Mouse (Mus musculus) midbrain, embryonic 16.5 days (tissue): ENCODE data around the gene Dnah2. TPM values are rescaled to one million over a fixed set of nuclear protein-coding genes. Genes with fewer than 3 reads are reported as not detected.

Experiments used
- ATAC-seq: fragments of 200-750 bp; cut with Nextera tagmentation; 2 replicates; pipeline ENCODE4 v1.8.0; 2017; ENCODE audit warnings: moderate TSS enrichment
- H3K27ac ChIP-seq: fragments of 300-500 bp; sonication (generic); 2 replicates; pipeline ENCODE4 v1.5.1; 2014; ENCODE audit warnings: mild to moderate bottlenecking, low read length, mixed read lengths
- H3K27me3 ChIP-seq: fragments of 300-500 bp; sonication (generic); 2 replicates; pipeline ENCODE4 v1.6.1; 2014; ENCODE audit warnings: low read depth, low read length, mixed read lengths; ENCODE audit not compliant: control insufficient read depth, insufficient read depth
- H3K36me3 ChIP-seq: fragments of 300-500 bp; sonication (generic); 2 replicates; pipeline ENCODE4 v1.6.1; 2014; ENCODE audit warnings: mild to moderate bottlenecking, low read length, moderate library complexity, mixed read lengths; ENCODE audit not compliant: control insufficient read depth, insufficient read depth
- H3K4me1 ChIP-seq: fragments of 300-500 bp; sonication (generic); 2 replicates; pipeline ENCODE4 v1.6.1; 2014; ENCODE audit warnings: mild to moderate bottlenecking, low read length, mixed read lengths; ENCODE audit not compliant: control insufficient read depth, insufficient read depth
- H3K4me2 ChIP-seq: fragments of 300-500 bp; sonication (generic); 2 replicates; pipeline ENCODE4 v1.6.1; 2014; ENCODE audit warnings: mild to moderate bottlenecking, low read length, mixed read lengths
- H3K4me3 ChIP-seq: fragments of 300-500 bp; sonication (generic); 2 replicates; pipeline ENCODE4 v1.5.1; 2014; ENCODE audit warnings: low read depth, mild to moderate bottlenecking, low read length, moderate library complexity, mixed read lengths
- H3K9ac ChIP-seq: fragments of 300-500 bp; sonication (generic); 2 replicates; pipeline ENCODE4 v1.6.1; 2014; ENCODE audit warnings: low read depth, low read length, mixed read lengths
- H3K9me3 ChIP-seq: fragments of 300-500 bp; sonication (generic); replicated peaks from 2 replicates; pipeline ENCODE4 v1.6.1; 2014; ENCODE audit warnings: mild to moderate bottlenecking, low read length, mixed read lengths; ENCODE audit not compliant: control insufficient read depth, poor library complexity, severe bottlenecking
- WGBS: fragments of 180-500 bp; shearing (Covaris S2); extraction: QIAGEN DNeasy Blood & Tissue Kit; methylation state at CpG from one replicate; pipeline ENCODE4 v1.1.7; 2014; 5-methylcytosine and 5-hydroxymethylcytosine counted together
- polyA plus RNA-seq: library from polyadenylated mRNA; unstranded; fragments of >200 nt; fragmentation: Nextera tagmentation; extraction: Ambion mirVana; gene quantifications from 2 replicates; pipeline ENCODE4 v1.2.1, GENCODE M21; 2015

The Dnah2 gene
- polyA plus RNA-seq, 1 experiment from 2014 or later = 5.1 TPM

DNA sequence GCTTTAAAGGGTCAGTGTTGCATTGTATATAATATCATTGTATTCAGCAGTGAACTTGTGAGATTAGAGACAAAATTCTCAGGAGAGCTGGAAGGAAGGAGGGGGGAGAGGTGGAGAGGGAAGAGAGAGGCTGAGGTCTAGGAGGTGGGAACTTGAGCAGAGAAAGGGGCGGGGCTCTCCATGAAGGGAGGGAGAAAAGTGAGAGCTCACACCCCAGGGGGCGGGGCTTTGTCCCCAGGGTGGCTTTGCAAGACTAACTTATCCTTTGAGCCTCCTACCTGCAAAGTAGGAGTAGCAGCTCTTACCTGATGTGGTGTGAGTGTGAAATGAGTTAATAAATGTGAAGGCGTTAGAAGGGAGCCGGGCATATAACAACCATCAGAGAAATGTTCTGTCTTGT, 120.2 kb downstream of the Dnah2 start:
- H3K9me3 ChIP-seq = no peaks in the 10 kb centered on the region
- no peak overlapping the region for H3K27ac ChIP-seq
- WGBS = 20% methylated on average over 4 of the region's 4 CpGs
- H3K4me1 ChIP-seq = 0 out of 2 replicates have a peak, but pooled peaks cover 2% of the 10 kb centered on the region
- no peak overlapping the region for H3K4me3 ChIP-seq
- no peaks in the 10 kb centered on the region for H3K36me3 ChIP-seq
- H3K9ac ChIP-seq = no peak overlapping the region
- H3K4me2 ChIP-seq = no peak overlapping the region
- no peaks in the 10 kb centered on the region for H3K27me3 ChIP-seq
- no peak for ATAC-seq

DNA sequence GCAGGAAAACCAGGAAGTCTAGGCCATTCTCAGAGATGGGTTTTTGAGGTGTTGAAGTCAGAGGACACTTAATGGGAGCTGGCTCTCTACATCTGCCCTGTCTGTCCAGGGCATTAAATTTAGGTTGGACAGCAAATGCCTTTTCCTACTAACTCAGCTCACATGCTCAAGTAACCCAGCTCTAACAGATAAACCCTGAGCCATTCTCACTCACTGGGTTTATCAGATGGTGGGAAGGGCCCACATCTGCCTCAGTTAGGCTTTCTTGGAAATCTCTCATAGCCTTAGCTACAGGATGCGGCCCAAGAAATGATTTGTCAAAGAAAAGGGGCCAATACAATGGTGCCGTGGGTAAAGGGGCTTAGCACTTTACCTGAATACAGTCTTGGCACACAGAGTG, 122.7 kb downstream of the Dnah2 start:
- peaks cover 16% of the 10 kb centered on the region for H3K27me3 ChIP-seq
- 67% methylated on average over 2 of the region's 2 CpGs for WGBS
- H3K4me3 ChIP-seq = no peak overlapping the region
- 0 out of 2 replicates have a peak overlapping the region, but pooled peaks have one; percentile 11 for H3K9ac ChIP-seq
- no peak for ATAC-seq
- no peaks in the 10 kb centered on the region for H3K9me3 ChIP-seq
- H3K4me2 ChIP-seq = no peak overlapping the region
- H3K27ac ChIP-seq = no peak overlapping the region
- H3K36me3 ChIP-seq = no peaks in the 10 kb centered on the region
- no peaks in the 10 kb centered on the region for H3K4me1 ChIP-seq

DNA sequence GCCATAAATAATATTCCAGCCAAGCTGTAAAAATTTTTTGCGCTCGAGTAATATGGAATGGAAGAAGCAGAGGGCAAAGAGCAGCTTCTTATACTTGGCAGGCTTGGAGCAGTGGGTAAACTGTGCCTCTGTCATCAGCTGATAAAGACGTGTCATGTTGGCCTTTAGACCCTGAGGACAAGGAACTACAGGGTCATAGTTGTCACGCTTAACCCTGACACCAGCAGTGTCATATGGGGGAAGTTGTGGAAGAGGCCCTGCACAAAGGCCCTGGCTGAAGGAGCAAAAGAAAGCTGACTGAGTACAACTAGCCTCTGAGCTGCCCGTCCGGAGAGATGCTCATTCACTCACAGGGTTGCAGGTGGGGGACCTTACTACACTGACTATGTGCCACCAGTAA, 125.0 kb downstream of the Dnah2 start:
- H3K4me1 ChIP-seq = peaks cover 20% of the 10 kb centered on the region
- no peak overlapping the region for H3K4me3 ChIP-seq
- no peak overlapping the region for H3K9ac ChIP-seq
- no peak overlapping the region for H3K4me2 ChIP-seq
- WGBS = 85% methylated on average over 6 of the region's 6 CpGs
- H3K27ac ChIP-seq = no peak overlapping the region
- no peaks in the 10 kb centered on the region for H3K36me3 ChIP-seq
- no peak for ATAC-seq
- no peaks in the 10 kb centered on the region for H3K9me3 ChIP-seq
- peaks cover 20% of the 10 kb centered on the region for H3K27me3 ChIP-seq

DNA sequence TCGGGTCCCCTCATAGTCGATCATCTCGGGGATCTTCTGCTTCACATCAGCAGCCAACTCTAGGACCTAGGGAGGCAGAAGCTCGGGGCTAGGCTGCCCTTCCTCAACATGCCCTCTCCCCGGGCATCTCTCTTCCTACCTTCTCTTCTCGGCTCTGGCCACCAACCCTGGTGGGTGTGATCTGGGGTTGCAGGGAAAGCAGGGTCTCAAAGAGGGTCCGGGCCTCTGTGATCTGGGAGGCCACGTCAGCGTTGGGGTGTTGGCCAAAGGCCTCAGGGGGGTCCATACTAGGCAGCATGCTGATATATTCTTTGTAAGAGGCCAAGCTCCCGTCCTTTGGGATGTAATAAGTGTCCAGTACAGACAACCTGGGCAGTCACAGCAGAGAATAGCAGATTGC, 126.1 kb downstream of the Dnah2 start:
- no peak overlapping the region for H3K27ac ChIP-seq
- H3K36me3 ChIP-seq = no peaks in the 10 kb centered on the region
- H3K27me3 ChIP-seq = peaks cover 20% of the 10 kb centered on the region
- no peaks in the 10 kb centered on the region for H3K9me3 ChIP-seq
- WGBS = 91% methylated on average over 10 of the region's 10 CpGs
- peaks cover 20% of the 10 kb centered on the region for H3K4me1 ChIP-seq
- ATAC-seq = no peak
- H3K4me2 ChIP-seq = no peak overlapping the region
- no peak overlapping the region for H3K9ac ChIP-seq
- H3K4me3 ChIP-seq = no peak overlapping the region

DNA sequence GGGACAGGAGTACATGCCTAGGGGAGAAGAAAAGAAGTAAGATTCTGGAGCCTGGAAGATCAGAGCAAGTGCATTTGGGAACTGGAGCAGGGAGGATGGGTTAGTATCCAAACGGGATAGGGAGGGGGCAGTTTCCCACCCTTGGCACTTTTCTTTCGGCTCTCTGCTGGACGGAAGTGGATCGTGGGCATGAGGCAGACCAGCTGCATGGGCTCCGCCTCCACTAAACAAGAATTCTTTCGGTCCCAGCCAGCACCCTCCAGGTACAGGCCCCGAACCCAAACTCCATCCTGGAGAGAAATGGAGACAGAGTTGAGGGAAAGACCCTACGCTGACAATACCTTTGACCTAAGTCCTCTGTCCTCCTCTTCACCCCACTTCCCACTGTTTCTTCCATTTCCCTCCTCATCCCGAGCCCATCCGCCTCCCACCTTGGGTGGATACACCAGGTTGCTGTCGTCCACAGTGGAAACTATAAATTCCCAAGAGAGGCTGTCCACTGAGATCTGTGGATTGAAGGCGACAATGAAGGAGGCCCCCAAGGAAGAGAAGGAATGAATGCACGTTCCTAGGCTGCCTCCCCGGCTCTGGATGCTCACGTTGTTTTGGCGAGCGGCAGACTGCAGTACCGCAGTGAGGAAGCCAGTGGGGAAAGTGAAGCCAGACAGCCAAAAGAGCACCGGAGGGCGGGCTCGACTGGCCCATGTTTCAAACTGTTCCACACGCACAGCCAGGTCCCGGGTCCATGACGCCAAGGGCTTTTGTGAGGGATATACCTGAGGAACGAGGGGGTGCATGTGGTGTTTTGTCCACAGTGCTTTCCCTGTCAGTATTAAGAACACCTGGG, 127.6 kb downstream of the Dnah2 start:
- peaks cover 26% of the 10 kb centered on the region for H3K4me1 ChIP-seq
- peaks cover 20% of the 10 kb centered on the region for H3K27me3 ChIP-seq
- 0 out of 2 replicates have a peak overlapping the region, but pooled peaks have one; percentile 23 for H3K9ac ChIP-seq
- no peaks in the 10 kb centered on the region for H3K9me3 ChIP-seq
- no peak for ATAC-seq
- 12% methylated on average over 25 of the region's 25 CpGs for WGBS
- H3K4me2 ChIP-seq = peak overlapping the region; percentile 65
- H3K4me3 ChIP-seq = no peak overlapping the region
- H3K27ac ChIP-seq = no peak overlapping the region
- no peaks in the 10 kb centered on the region for H3K36me3 ChIP-seq

DNA sequence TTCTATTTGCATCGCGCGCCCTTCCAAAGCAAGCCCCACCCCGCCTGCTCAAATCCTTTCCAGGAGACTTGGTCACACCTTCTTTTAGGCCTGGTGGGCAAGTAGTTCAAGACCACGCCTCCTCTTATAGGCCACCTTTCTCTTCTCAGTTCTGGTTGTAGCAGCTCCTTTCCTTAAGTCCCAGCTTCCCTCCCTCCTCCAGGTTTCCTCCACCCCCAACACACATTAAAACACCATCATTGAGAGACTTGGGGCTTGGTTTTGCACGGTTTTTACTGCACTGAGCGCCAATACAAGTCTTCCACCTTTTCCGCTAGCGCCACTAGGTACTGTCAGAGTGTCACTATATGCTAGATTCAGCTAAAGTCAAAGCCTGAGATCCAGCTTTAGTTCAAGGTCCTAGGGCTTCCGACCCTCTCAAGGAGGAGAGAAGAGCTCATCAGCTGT, 128.3 kb downstream of the Dnah2 start:
- Histone ChIP-seq H3K36me3 (no peaks in the 10 kb centered on the region), H3K4me1 (peaks cover 26% of the 10 kb centered on the region), H3K9ac (peak overlapping the region; percentile 50), H3K4me2 (peak overlapping the region; percentile 65), H3K4me3 (peak overlapping the region; percentile 67), H3K27me3 (peaks cover 20% of the 10 kb centered on the region), H3K9me3 (no peaks in the 10 kb centered on the region), H3K27ac (no peak overlapping the region)
- 8% methylated on average over 10 of the region's 10 CpGs for whole genome bisulfite sequencing
- ATAC-seq = no peak

DNA sequence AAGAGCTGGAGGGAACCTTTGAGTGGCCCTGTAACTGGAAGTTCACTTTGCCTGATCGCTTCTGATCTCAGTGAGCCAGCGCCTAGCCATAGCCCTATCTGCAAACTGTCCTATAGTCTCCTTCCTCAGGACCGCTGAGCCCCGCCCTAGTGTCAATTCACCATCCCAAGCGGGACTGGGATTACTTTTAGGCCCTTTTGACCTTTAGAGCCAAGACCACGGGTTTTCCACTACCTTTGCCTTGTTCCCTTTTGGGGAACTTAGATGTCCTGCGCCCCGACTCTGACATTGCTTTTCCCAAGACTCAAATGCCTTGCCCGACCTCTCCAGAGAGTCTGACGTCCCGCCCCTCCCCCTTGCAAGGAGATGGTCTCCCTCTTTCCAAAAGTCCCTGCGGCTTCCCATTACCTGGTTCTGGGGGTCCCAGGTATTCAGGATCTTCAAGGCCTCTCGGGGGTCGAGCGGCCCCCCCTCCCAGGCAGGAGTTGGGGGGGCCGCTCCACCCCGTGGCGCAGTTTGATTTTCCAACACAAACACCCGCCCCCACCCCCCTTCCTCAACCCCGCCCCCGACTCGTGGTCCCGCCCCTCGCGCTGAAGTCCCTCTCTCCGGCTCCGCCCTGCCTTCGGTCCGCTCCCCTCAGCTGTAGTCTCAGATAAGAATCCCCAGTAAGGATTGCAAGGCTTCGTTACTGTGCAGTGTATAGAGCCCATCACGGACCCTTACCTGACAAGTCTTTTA, 128.9 kb downstream of the Dnah2 start:
- Histone ChIP-seq H3K27me3 (peaks cover 20% of the 10 kb centered on the region), H3K27ac (no peak overlapping the region; the same call in 1 of the 2 replicates), H3K9ac (peak overlapping the region; percentile 50), H3K4me2 (peak overlapping the region; percentile 65), H3K4me1 (peaks cover 26% of the 10 kb centered on the region), H3K9me3 (no peaks in the 10 kb centered on the region), H3K4me3 (peak overlapping the region; percentile 67), H3K36me3 (no peaks in the 10 kb centered on the region)
- ATAC-seq = no peak
- WGBS = under 1% methylated on average over 28 of the region's 31 CpGs

DNA sequence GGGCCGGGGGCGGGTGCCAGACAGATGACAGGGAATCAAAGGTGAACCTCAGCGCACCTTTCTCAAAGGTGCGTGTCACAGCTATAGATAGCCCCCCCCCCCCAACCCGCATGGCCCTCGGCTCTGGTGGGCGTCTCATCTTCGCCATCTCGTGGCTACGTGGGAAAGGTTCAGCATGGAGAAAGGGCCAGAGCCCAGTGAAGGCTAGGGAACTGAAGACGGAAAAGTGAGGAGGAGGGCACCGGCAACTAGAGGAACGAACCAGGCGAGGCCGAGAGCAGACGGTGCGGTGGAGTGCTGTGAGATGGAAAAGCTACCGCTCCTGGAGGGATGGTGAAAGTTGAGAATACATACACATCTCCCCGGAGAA, 129.5 kb downstream of the Dnah2 start:
- no peaks in the 10 kb centered on the region for H3K36me3 ChIP-seq
- peaks cover 32% of the 10 kb centered on the region for H3K4me1 ChIP-seq
- H3K9ac ChIP-seq = peak overlapping the region; percentile 50; the same call in 1 of the 2 replicates
- H3K4me2 ChIP-seq = peak overlapping the region; percentile 65
- peak overlapping the region; percentile 67 for H3K4me3 ChIP-seq
- WGBS = 0% methylated on average over 19 of the region's 19 CpGs
- H3K27ac ChIP-seq = peak overlapping the region; percentile 78
- peaks cover 20% of the 10 kb centered on the region for H3K27me3 ChIP-seq
- ATAC-seq = peak; percentile 16; the same call in 1 of the 2 replicates
- no peaks in the 10 kb centered on the region for H3K9me3 ChIP-seq
